Mouse (Mus musculus): ENCODE results near the gene Gins3. TPM values are rescaled to one million over a fixed set of nuclear protein-coding genes. Genes with fewer than 3 reads are reported as not detected.

Gene Gins3
- polyA plus RNA-seq, 1 experiment from 2014 or later: 8.1 TPM

DNA sequence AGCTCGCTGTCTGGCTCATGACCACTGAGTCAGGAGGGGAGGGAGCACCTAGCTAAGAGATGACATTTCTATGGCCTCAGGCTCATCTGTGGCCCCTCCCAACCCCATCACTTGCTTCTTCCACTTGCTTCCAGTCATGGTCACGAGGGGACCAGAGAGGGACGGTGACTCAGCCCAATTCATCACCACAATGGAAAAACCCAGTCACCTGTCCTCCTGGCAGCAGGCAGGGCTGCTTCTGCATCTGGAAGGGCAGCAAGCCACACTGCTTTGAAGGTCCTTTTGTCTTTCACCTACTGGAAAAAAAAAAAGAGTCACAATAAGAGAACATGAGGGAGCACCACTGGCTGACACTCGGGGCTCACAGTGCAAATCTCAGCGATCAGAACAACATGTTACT lies 39.6 kb downstream of the Gins3 start:
- H3K27me3 ChIP-seq: peaks cover 46% of the 10 kb centered on the region
- H3K9me3 ChIP-seq: no peaks in the 10 kb centered on the region
- H3K36me3 ChIP-seq: no peaks in the 10 kb centered on the region
- 76% methylated on average over 5 of the region's 5 CpGs for WGBS
- H3K4me2 ChIP-seq: no peak overlapping the region
- no peak for ATAC-seq (ENCODE audit: low read depth)
- no peak overlapping the region for H3K4me3 ChIP-seq
- peaks cover 33% of the 10 kb centered on the region for H3K4me1 ChIP-seq (replicated peaks)
- no peak overlapping the region for H3K9ac ChIP-seq
- no peak overlapping the region for H3K27ac ChIP-seq (replicated peaks)

DNA sequence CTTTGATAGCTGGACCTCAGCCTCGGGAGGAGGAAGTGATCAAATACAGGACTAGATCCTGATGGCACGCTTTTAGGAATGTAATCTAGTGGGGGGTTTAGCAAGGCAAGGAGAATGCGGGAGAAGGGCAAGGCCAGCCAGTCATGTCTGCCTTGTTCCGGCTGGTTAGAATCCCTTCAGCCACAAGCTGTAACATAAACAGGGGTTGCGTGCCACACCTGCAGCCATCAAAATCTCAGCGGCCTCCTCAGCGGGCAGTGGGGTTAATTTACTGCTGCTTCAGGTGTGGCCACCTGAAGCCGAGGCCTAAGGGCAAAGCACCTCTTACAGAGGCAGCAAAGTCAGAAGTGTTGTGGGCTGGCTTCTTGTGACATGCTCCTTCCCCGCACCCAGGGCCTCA lies 43.4 kb downstream of the Gins3 start, which contains the start of gene Ndrg4:
Gene Ndrg4 (plus strand): TSS at position 350 of the 400 bp plus-strand sequence.
- no peaks in the 10 kb centered on the region for H3K9me3 ChIP-seq
- peak within 1 kb of the TSS; percentile 86 for H3K9ac ChIP-seq
- H3K27me3 ChIP-seq: peaks cover 78% of the 10 kb centered on the region
- peak within 1 kb of the TSS; percentile 82 for H3K4me2 ChIP-seq
- peak within 1 kb of the TSS; percentile 68 for H3K27ac ChIP-seq (replicated peaks)
- H3K36me3 ChIP-seq: no peaks in the 10 kb centered on the region
- peak within 1 kb of the TSS; percentile 72 for H3K4me3 ChIP-seq
- ATAC-seq (ENCODE audit: low read depth): no peak
- WGBS: 53% methylated on average over 9 of the region's 9 CpGs
- peaks cover 46% of the 10 kb centered on the region for H3K4me1 ChIP-seq (replicated peaks)

DNA sequence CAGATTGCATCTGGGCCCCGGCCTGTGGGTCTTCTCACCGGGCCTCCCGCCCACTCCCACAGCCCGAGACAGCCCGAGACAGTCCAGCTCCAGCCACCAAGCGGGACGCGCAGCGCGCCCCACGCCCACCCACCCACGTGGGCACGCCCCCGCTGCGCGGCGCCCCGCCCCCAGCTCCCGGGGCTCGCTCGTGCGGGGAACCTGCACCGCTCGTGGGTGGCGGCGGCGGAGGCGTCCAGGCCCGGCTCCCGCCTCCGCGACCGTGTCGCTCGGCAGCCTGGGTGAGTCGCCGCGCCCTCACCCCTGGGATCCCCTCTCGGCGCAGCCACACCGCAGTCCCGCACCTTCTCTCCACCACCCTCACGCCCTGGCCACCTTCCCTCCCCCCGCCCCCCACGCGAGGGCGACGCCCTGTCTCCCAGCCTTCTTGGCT lies 44.4 kb downstream of the Gins3 start:
- under 1% methylated on average over 43 of the region's 48 CpGs for WGBS
- Histone ChIP-seq H3K27me3 (peaks cover 75% of the 10 kb centered on the region), H3K4me3 (peak overlapping the region; percentile 72), H3K9ac (peak overlapping the region; percentile 86), H3K27ac (replicated peaks) (peak overlapping the region; percentile 68), H3K36me3 (no peaks in the 10 kb centered on the region), H3K9me3 (no peaks in the 10 kb centered on the region), H3K4me2 (peak overlapping the region; percentile 82), H3K4me1 (replicated peaks) (peaks cover 46% of the 10 kb centered on the region)
- peak; percentile 70 for ATAC-seq (ENCODE audit: low read depth)

DNA sequence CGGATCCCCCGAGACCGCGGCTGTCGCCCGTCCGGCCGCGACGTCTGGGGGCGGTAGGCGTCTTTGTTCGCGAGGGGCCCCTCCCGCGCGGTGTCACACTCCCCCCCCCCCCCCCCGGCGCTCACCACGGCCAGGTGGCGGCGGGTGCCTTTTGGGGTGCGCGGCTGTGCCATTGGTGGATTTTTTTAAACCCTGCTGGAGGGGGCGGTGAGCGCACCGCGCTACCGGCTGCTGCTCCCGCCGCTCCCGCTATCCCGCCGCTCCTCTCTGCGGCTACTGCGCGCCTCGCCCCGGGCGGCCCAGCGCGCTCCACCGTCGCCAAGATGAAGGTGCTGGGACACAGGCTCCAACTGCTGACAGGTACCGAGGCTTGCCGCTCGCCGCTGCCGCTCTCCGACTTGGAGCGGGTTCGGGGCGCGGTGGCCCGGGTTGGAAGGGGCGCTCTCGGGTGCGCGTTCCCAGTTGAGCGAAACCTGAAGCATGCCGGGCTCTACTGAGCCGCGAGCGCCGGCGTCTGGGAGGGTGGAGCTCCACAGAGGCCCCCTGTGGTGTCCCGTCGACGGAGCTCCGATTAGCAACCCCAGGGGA lies 44.9 kb downstream of the Gins3 start:
- Histone ChIP-seq H3K4me2 (peak overlapping the region; percentile 82), H3K9me3 (no peaks in the 10 kb centered on the region), H3K27ac (replicated peaks) (peak overlapping the region; percentile 68), H3K9ac (peak overlapping the region; percentile 86), H3K4me3 (peak overlapping the region; percentile 72), H3K27me3 (peaks cover 71% of the 10 kb centered on the region), H3K36me3 (no peaks in the 10 kb centered on the region), H3K4me1 (replicated peaks) (peaks cover 46% of the 10 kb centered on the region)
- peak; percentile 64 for ATAC-seq (ENCODE audit: low read depth)
- under 1% methylated on average over 63 of the region's 70 CpGs for WGBS

DNA sequence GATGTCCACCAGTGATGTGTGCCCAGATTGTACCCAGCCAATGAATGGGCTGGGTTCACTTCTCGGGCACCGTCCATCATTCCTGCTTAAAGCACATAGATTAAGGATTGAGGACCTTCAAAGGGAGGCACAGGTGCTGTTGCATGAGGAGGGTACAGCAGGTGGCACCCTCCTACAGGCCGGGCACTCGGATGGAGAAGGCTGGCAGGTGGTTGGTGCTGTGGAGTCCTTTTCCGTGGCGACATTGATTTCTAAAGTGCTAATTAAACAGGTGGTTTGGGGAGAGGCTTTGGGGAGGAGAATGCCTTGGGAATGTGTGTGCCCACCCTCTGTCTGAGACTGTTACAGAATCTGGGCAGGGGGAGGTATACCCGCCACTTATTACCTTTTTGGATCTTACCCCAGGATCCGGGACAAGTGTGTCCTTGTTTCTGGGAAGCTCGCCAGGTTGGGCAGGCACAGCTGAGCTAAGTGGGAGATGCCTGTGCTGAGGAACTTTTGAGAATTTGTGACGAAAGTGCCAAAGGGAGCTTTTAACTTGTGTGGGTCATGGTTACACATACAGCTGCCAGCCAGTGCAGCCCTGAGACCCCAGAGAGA lies 54.9 kb downstream of the Gins3 start:
- H3K4me1 ChIP-seq (replicated peaks): 0 out of 2 replicates have a peak, but pooled peaks cover 4% of the 10 kb centered on the region
- no peak overlapping the region for H3K9ac ChIP-seq
- no peak overlapping the region for H3K4me3 ChIP-seq
- ATAC-seq (ENCODE audit: low read depth): no peak
- H3K27me3 ChIP-seq: peaks cover 8% of the 10 kb centered on the region
- H3K4me2 ChIP-seq: no peak overlapping the region
- WGBS: 80% methylated on average over 10 of the region's 10 CpGs
- H3K27ac ChIP-seq (replicated peaks): no peak overlapping the region
- H3K9me3 ChIP-seq: no peaks in the 10 kb centered on the region
- H3K36me3 ChIP-seq: no peaks in the 10 kb centered on the region

DNA sequence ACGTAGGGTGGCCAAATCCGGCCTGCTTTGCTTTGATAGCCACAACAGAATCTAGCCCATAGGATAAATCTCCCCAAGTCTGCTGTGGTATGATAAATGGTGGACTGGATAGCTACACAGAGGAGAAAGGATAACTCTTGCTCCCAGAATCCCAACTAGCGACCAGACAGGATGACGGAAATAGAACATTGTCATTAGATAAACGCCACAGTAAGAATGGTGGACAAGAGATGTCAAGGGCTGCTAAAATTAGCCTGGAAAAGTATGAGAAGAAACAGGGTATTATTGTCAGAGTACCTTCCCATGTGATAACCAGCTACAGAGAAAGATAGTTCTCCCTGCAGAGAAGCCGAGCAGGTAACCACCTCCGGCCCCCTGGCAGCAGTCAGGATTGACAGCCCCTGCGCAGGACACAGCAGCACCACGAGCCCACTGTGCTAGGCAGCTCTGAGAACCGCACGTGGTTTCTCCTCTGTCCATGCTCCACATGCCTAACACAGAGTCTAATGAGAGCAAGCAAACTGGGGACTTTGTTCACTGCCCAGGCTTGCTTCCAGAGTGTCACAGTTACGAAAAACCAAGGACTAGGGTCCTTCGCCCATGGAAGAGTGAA lies 57.8 kb downstream of the Gins3 start:
- Histone ChIP-seq H3K27ac (replicated peaks) (no peak overlapping the region), H3K36me3 (no peaks in the 10 kb centered on the region), H3K4me2 (no peak overlapping the region), H3K4me1 (replicated peaks) (peaks cover 19% of the 10 kb centered on the region), H3K4me3 (no peak overlapping the region), H3K9ac (no peak overlapping the region), H3K27me3 (peaks cover 9% of the 10 kb centered on the region), H3K9me3 (no peaks in the 10 kb centered on the region)
- WGBS: 84% methylated on average over 13 of the region's 13 CpGs
- no peak for ATAC-seq (ENCODE audit: low read depth)

DNA sequence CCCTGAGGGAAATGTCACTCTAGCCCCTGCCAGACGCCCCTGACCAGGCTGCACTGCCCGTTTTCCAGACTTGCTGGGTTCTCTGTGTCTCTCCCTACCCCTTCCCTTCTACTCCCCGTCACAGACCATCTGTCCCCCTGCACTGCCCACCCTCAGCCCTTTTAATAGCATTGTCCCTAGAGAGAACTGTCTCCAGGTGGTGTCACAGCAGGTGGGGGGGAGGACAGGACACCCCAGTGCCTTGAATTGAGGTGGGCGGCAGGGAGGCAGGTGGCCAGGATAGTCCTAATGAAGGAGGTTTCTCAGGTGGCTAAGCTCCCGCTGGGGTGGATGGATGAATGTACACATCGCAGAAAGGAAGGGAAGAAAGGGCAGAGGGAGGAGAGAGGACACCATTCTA lies 61.4 kb downstream of the Gins3 start:
- 6% methylated on average over 6 of the region's 6 CpGs for WGBS
- Histone ChIP-seq H3K4me2 (no peak overlapping the region), H3K27ac (replicated peaks) (no peak overlapping the region), H3K4me1 (replicated peaks) (peaks cover 35% of the 10 kb centered on the region), H3K4me3 (no peak overlapping the region), H3K9me3 (no peaks in the 10 kb centered on the region), H3K9ac (peak overlapping the region; percentile 41), H3K36me3 (no peaks in the 10 kb centered on the region), H3K27me3 (peaks cover 18% of the 10 kb centered on the region)
- 0 out of 2 replicates have a peak, but pooled peaks have one; percentile 33 for ATAC-seq (ENCODE audit: low read depth)

Other genes with a start within 250 kb of the Gins3 start
- 124 and 128 TPM in 2 replicates for gene Cfap20, start 198.6 kb upstream of the Gins3 start, polyA plus RNA-seq (2015; fragmentation: Nextera tagmentation; extraction: Ambion mirVana)
- 8.0 and 8.6 TPM in 2 replicates for gene Csnk2a2, start 143.4 kb upstream of the Gins3 start, polyA plus RNA-seq (2015; fragmentation: Nextera tagmentation; extraction: Ambion mirVana)
- gene Ccdc113, start 99.4 kb upstream of the Gins3 start, polyA plus RNA-seq (2015; fragmentation: Nextera tagmentation; extraction: Ambion mirVana): 0.54 and 1.5 TPM in 2 replicates
- not detected in 2 replicates for gene Prss54, start 57.1 kb upstream of the Gins3 start, polyA plus RNA-seq (2015; fragmentation: Nextera tagmentation; extraction: Ambion mirVana)
- gene Ndrg4, start 43.5 kb downstream of the Gins3 start, polyA plus RNA-seq (2015; fragmentation: Nextera tagmentation; extraction: Ambion mirVana): 244 and 275 TPM in 2 replicates
- gene Setd6, start 82.4 kb downstream of the Gins3 start, polyA plus RNA-seq (2015; fragmentation: Nextera tagmentation; extraction: Ambion mirVana): 20.1 and 24.3 TPM in 2 replicates
- gene Cnot1, start 174.0 kb downstream of the Gins3 start, polyA plus RNA-seq (2015; fragmentation: Nextera tagmentation; extraction: Ambion mirVana): 42.9 and 43.9 TPM in 2 replicates
- 284 and 330 TPM in 2 replicates for gene Sap18b, start 191.9 kb downstream of the Gins3 start, polyA plus RNA-seq (2015; fragmentation: Nextera tagmentation; extraction: Ambion mirVana)
- gene Slc38a7, start 220.1 kb downstream of the Gins3 start, polyA plus RNA-seq (2015; fragmentation: Nextera tagmentation; extraction: Ambion mirVana): 22.0 and 22.5 TPM in 2 replicates